ENCODE assay signal across 8 mouse cellular contexts in genomic region chr5:24424861-24425411, GRCm38 (mm10). TPM values are rescaled to one million over a fixed set of nuclear protein-coding genes. Genes with fewer than 3 reads are reported as not detected.
DNase-seq lines count a peak whose midpoint lies in the region.

No protein-coding gene starts in this region.

- peaks cover 68% of the 10 kb centered on the region for H3K4me1 ChIP-seq in hindbrain, embryonic 10.5 days (replicated peaks)

- H3K27me3 ChIP-seq in hindbrain, embryonic 10.5 days (ENCODE audit: insufficient read depth, poor library complexity, severe bottlenecking) = peaks cover 23% of the 10 kb centered on the region

- H3K27ac ChIP-seq in hindbrain, embryonic 10.5 days = peak overlapping the region; percentile 92

- H3K4me3 ChIP-seq in hindbrain, embryonic 10.5 days = peak overlapping the region; percentile 79

- peaks cover 25% of the 10 kb centered on the region for H3K36me3 ChIP-seq in hindbrain, embryonic 10.5 days

- 2% methylated on average over 58 of the region's 60 CpGs for WGBS in hindbrain, embryonic 10.5 days

- no peaks in the 10 kb centered on the region for H3K9me3 ChIP-seq in hindbrain, embryonic 10.5 days

- peak; percentile 75 for DNase-seq in ES-CJ7 (ENCODE audit: low read depth, low spot score)
- peak; percentile 63 for DNase-seq in c-Kit-positive CD71-negative TER-119-negative erythroid progenitor cells, embryonic 14.5 days (ENCODE audit: low read depth)
- peak; percentile 88 for DNase-seq in forelimb bud, embryonic 11.5 days (ENCODE audit: low read depth, low spot score)
- DNase-seq in hindbrain, embryonic 10.5 days (ENCODE audit: low spot score) = peak; percentile 82
- peak; percentile 48 to 61 for DNase-seq in layer of hippocampus, postnatal 25 days (ENCODE audit: extremely low spot score in 1 of 2, low spot score in 1 of 2)
- DNase-seq in lung, postnatal 4 days = peak; percentile 91 to 95
- DNase-seq in right cerebral cortex, adult 18-20 months = peak; percentile 83
- DNase-seq in urinary bladder, adult 2 months (ENCODE audit: low spot score) = peak; percentile 65

RNA-seq across cellular contexts. Expression of gene Slc4a2, which starts 1.3 kb away (rescaled TPM):
- 33.5 and 39.7 TPM in 2 replicates for polyA plus RNA-seq in hindbrain, embryonic 10.5 days (2016; fragmentation: Nextera tagmentation; extraction: Ambion mirVana)
- total RNA-seq in layer of hippocampus, postnatal 25 days (2021) = 10 to 100 TPM; 31.7 to 34.4 TPM
- polyA plus RNA-seq in urinary bladder, adult 2 months (2012; rRNA removed) = 61.6 and 63.0 TPM in 2 replicates

RNA-seq across cellular contexts. Expression of gene Cdk5, which starts 1.6 kb away (rescaled TPM):
- 46.4 and 61.4 TPM in 2 replicates for polyA plus RNA-seq in hindbrain, embryonic 10.5 days (2016; fragmentation: Nextera tagmentation; extraction: Ambion mirVana)
- 100 to 1,000 TPM; 126 to 130 TPM for total RNA-seq in layer of hippocampus, postnatal 25 days (2021)
- polyA plus RNA-seq in urinary bladder, adult 2 months (2012; rRNA removed) = 61.4 and 77.8 TPM in 2 replicates

RNA-seq across cellular contexts. Expression of gene Asic3, which starts 11.7 kb away (rescaled TPM):
- 0.20 and 0.54 TPM in 2 replicates for polyA plus RNA-seq in hindbrain, embryonic 10.5 days (2016; fragmentation: Nextera tagmentation; extraction: Ambion mirVana)
- total RNA-seq in layer of hippocampus, postnatal 25 days (2021) = under 1 TPM in 1 of 2 experiments, not detected in 1; 0.30 TPM
- 0.29 and 0.50 TPM in 2 replicates for polyA plus RNA-seq in urinary bladder, adult 2 months (2012; rRNA removed)

RNA-seq across cellular contexts. Expression of gene Fastk, which starts 20.2 kb away (rescaled TPM):
- polyA plus RNA-seq in hindbrain, embryonic 10.5 days (2016; fragmentation: Nextera tagmentation; extraction: Ambion mirVana) = 114 and 127 TPM in 2 replicates
- total RNA-seq in layer of hippocampus, postnatal 25 days (2021) = 100 to 1,000 TPM; 119 to 121 TPM
- 134 and 154 TPM in 2 replicates for polyA plus RNA-seq in urinary bladder, adult 2 months (2012; rRNA removed)

RNA-seq across cellular contexts. Expression of gene Tmub1, which starts 22.7 kb away (rescaled TPM):
- polyA plus RNA-seq in hindbrain, embryonic 10.5 days (2016; fragmentation: Nextera tagmentation; extraction: Ambion mirVana) = 32.7 and 38.4 TPM in 2 replicates
- total RNA-seq in layer of hippocampus, postnatal 25 days (2021) = 10 to 100 TPM; 21.2 to 27.2 TPM
- polyA plus RNA-seq in urinary bladder, adult 2 months (2012; rRNA removed) = 24.5 TPM in 2 replicates

Comparison
In these comparisons a context has a peak if more than half of its experiments do, and no peak if none do; other contexts are left out.
1. Peak in every context shown above with its lines: DNase-seq, H3K4me3 ChIP-seq and H3K27ac ChIP-seq.